Mouse (Mus musculus): ENCODE measurements at regions not wholly inside any gene's neighbourhood (a gene's known extent, or its start where the extent isn't known, plus 50 kb on each side); places are given as distances from the start of the nearest gene placed in this dataset.

GRCm38 (mm10) chr6:98754487-98754886, 411.9 kb upstream of the Gm765 start:
- Histone ChIP-seq H3K9ac (ENCODE audit: low read length) (no peak overlapping the region), H3K4me1 (replicated peaks; ENCODE audit: control insufficient read depth, insufficient read depth) (no peaks in the 10 kb centered on the region), H3K4me3 (ENCODE audit: low read depth, low read length) (no peak overlapping the region), H3K9me3 (ENCODE audit: control insufficient read depth, low read length) (no peaks in the 10 kb centered on the region), H3K36me3 (ENCODE audit: control insufficient read depth, insufficient read depth, low read length) (no peaks in the 10 kb centered on the region), H3K27me3 (ENCODE audit: control insufficient read depth, insufficient read depth, low read length) (no peaks in the 10 kb centered on the region), H3K4me2 (replicated peaks; ENCODE audit: low read depth) (no peak overlapping the region), H3K27ac (replicated peaks) (no peak overlapping the region)
- no peak for DNase-seq (ENCODE audit: low spot score)
- no peak for ATAC-seq (ENCODE audit: low FRiP score, low TSS enrichment)
- WGBS, result 89% methylated on average over 2 of the region's 2 CpGs
- TF ChIP-seq CTCF (IDR thresholded peaks at IDR 0.05; ENCODE audit: low read depth) (no peak), EP300 (optimal IDR thresholded peaks at IDR 0.05) (no peak)

DNA sequence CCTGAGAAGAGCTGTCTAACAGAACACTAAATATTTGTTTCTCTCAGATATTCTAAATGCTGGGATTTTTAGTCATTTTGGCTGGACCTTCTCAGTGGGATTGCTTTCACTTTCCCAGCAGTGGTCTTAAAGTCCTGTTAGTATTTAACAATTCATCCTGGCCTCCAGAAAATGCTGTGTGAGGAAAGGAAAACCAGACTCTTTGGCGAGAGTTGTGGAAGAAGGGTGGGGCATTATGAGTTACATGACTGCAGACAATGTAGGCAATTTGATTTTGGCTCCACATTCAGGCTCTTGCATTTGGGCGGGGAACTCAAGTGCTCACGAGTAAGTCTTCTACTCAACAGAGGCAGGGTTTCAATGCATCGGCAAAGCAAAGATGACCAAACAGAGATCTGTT, 406.1 kb upstream of the Gm765 start:
- TF ChIP-seq CTCF (IDR thresholded peaks at IDR 0.05; ENCODE audit: low read depth) (no peak), EP300 (optimal IDR thresholded peaks at IDR 0.05) (no peak)
- no peaks in the 10 kb centered on the region for H3K36me3 ChIP-seq (ENCODE audit: control insufficient read depth, insufficient read depth, low read length)
- no peaks in the 10 kb centered on the region for H3K27me3 ChIP-seq (ENCODE audit: control insufficient read depth, insufficient read depth, low read length)
- H3K9ac ChIP-seq (ENCODE audit: low read length), result no peak overlapping the region
- H3K27ac ChIP-seq (replicated peaks), result no peak overlapping the region
- no peak overlapping the region for H3K4me3 ChIP-seq (ENCODE audit: low read depth, low read length)
- ATAC-seq (ENCODE audit: low FRiP score, low TSS enrichment) (no peak), DNase-seq (ENCODE audit: low spot score) (no peak)
- H3K4me2 ChIP-seq (replicated peaks; ENCODE audit: low read depth), result no peak overlapping the region
- no peaks in the 10 kb centered on the region for H3K9me3 ChIP-seq (ENCODE audit: control insufficient read depth, low read length)
- no peaks in the 10 kb centered on the region for H3K4me1 ChIP-seq (replicated peaks; ENCODE audit: control insufficient read depth, insufficient read depth)
- WGBS, result 35% methylated on average over 4 of the region's 4 CpGs

DNA sequence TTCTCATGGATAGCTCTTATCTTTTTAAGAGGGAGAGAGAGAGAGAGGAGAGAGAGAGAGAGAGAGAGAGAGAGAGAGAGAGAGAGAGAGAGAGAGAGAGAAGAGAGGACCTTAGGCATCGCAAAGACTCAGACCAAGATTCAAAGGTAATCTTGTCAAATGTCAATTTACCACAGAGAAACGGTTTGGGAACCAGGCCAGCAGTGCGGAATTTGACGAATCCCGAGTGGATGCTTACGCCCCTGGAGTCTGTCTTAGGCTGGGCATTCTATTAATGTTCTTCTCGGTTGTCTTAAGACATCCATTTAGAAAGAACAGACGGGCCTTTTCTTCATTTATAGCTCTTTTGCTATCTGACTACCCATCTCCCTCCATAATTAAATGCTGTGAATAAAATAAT, 404.4 kb upstream of the Gm765 start:
- H3K4me2 ChIP-seq (replicated peaks; ENCODE audit: low read depth), result no peak overlapping the region
- DNase-seq (ENCODE audit: low spot score), result no peak
- no peak overlapping the region for H3K9ac ChIP-seq (ENCODE audit: low read length)
- no peaks in the 10 kb centered on the region for H3K36me3 ChIP-seq (ENCODE audit: control insufficient read depth, insufficient read depth, low read length)
- 37% methylated on average over 8 of the region's 8 CpGs for WGBS
- no peak for ATAC-seq (ENCODE audit: low FRiP score, low TSS enrichment)
- TF ChIP-seq CTCF (IDR thresholded peaks at IDR 0.05; ENCODE audit: low read depth) (no peak), EP300 (optimal IDR thresholded peaks at IDR 0.05) (no peak)
- no peaks in the 10 kb centered on the region for H3K27me3 ChIP-seq (ENCODE audit: control insufficient read depth, insufficient read depth, low read length)
- no peaks in the 10 kb centered on the region for H3K4me1 ChIP-seq (replicated peaks; ENCODE audit: control insufficient read depth, insufficient read depth)
- no peak overlapping the region for H3K27ac ChIP-seq (replicated peaks)
- H3K4me3 ChIP-seq (ENCODE audit: low read depth, low read length), result no peak overlapping the region
- no peaks in the 10 kb centered on the region for H3K9me3 ChIP-seq (ENCODE audit: control insufficient read depth, low read length)

GRCm38 (mm10) chr6:98740447-98740846, 397.9 kb upstream of the Gm765 start:
- no peak overlapping the region for H3K4me3 ChIP-seq (ENCODE audit: low read depth, low read length)
- no peak overlapping the region for H3K9ac ChIP-seq (ENCODE audit: low read length)
- DNase-seq (ENCODE audit: low spot score) (no peak), ATAC-seq (ENCODE audit: low FRiP score, low TSS enrichment) (no peak)
- no peaks in the 10 kb centered on the region for H3K4me1 ChIP-seq (replicated peaks; ENCODE audit: control insufficient read depth, insufficient read depth)
- no peaks in the 10 kb centered on the region for H3K27me3 ChIP-seq (ENCODE audit: control insufficient read depth, insufficient read depth, low read length)
- H3K36me3 ChIP-seq (ENCODE audit: control insufficient read depth, insufficient read depth, low read length), result no peaks in the 10 kb centered on the region
- H3K4me2 ChIP-seq (replicated peaks; ENCODE audit: low read depth), result no peak overlapping the region
- 88% methylated on average over 2 of the region's 2 CpGs for WGBS
- TF ChIP-seq CTCF (IDR thresholded peaks at IDR 0.05; ENCODE audit: low read depth) (no peak), EP300 (optimal IDR thresholded peaks at IDR 0.05) (no peak)
- H3K9me3 ChIP-seq (ENCODE audit: control insufficient read depth, low read length), result no peaks in the 10 kb centered on the region
- H3K27ac ChIP-seq (replicated peaks), result no peak overlapping the region

GRCm38 (mm10) chr6:98731010-98731530, 388.5 kb upstream of the Gm765 start:
- no peak for DNase-seq (ENCODE audit: low spot score)
- H3K27me3 ChIP-seq (ENCODE audit: control insufficient read depth, insufficient read depth, low read length), result no peaks in the 10 kb centered on the region
- TF ChIP-seq CTCF (IDR thresholded peaks at IDR 0.05; ENCODE audit: low read depth) (no peak), EP300 (optimal IDR thresholded peaks at IDR 0.05) (no peak)
- H3K4me1 ChIP-seq (replicated peaks; ENCODE audit: control insufficient read depth, insufficient read depth), result no peaks in the 10 kb centered on the region
- ATAC-seq (ENCODE audit: low FRiP score, low TSS enrichment), result no peak
- no peak overlapping the region for H3K27ac ChIP-seq (replicated peaks)
- H3K36me3 ChIP-seq (ENCODE audit: control insufficient read depth, insufficient read depth, low read length), result no peaks in the 10 kb centered on the region
- no peaks in the 10 kb centered on the region for H3K9me3 ChIP-seq (ENCODE audit: control insufficient read depth, low read length)
- no peak overlapping the region for H3K9ac ChIP-seq (ENCODE audit: low read length)
- no peak overlapping the region for H3K4me3 ChIP-seq (ENCODE audit: low read depth, low read length)
- no peak overlapping the region for H3K4me2 ChIP-seq (replicated peaks; ENCODE audit: low read depth)

- Histone ChIP-seq H3K4me1 (replicated peaks; ENCODE audit: control insufficient read depth, insufficient read depth) (no peaks in the 10 kb centered on the region), H3K27ac (replicated peaks) (no peak overlapping the region), H3K9me3 (ENCODE audit: control insufficient read depth, low read length) (no peaks in the 10 kb centered on the region), H3K4me2 (replicated peaks; ENCODE audit: low read depth) (no peak overlapping the region), H3K36me3 (ENCODE audit: control insufficient read depth, insufficient read depth, low read length) (no peaks in the 10 kb centered on the region), H3K27me3 (ENCODE audit: control insufficient read depth, insufficient read depth, low read length) (no peaks in the 10 kb centered on the region), H3K4me3 (ENCODE audit: low read depth, low read length) (no peak overlapping the region), H3K9ac (ENCODE audit: low read length) (no peak overlapping the region)
- 62% methylated on average over 5 of the region's 5 CpGs for WGBS
- DNase-seq (ENCODE audit: low spot score) (no peak), ATAC-seq (ENCODE audit: low FRiP score, low TSS enrichment) (no peak)
- no peak for TF ChIP-seq EP300 (optimal IDR thresholded peaks at IDR 0.05)
- no peak for TF ChIP-seq CTCF (IDR thresholded peaks at IDR 0.05; ENCODE audit: low read depth)
Measured at GRCm38 (mm10) chr6:98726605-98727144, 384.1 kb upstream of the Gm765 start.
